Mouse (Mus musculus) lung, postnatal 14 days (tissue): ENCODE results near the gene Slc9a9.
"Not testable (repeated sequence)": the region's sequence is repeated elsewhere in the genome, so short reads cannot be mapped to it uniquely, and the experiment has no call there.

Experiments
- DNase-seq: peaks from one replicate; pipeline ENCODE4 v3.0.0; 2021

Slc9a9 gene

DNA sequence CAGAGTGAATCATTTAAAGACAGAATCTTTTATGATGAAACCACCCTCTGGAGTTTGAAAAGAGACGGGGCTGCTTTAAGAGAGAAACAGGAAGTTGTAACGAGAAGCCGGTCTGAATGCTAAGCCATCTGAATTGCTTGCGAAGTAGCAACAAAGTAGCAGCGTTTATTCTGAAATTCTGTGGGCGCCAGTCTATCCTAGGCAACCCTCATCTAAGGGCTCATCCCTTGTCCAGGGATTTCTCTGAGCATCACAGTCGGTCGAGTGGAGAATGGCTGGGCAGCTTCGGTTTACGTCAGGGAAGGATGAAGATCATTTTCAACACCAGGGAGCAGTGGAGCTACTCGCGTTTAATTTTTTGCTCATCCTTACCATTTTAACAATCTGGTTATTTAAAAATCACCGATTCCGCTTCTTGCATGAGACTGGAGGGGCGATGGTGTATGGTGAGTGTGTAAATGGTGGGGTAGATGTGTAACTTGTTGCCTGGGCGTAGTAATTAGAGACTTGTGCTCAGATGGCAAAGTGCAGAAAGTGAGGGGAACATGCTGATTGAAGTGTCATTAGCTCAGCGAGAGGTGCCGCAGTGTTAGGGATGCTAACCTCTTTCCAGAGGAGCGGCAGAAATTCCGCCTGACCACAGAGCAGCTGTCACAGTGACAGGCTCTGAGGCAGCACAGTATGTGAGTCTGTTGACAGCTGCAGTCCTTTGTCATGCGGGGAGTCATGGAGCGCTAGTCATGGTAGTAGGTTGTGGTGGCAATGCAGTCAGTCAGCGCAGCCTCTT is at the start of gene Slc9a9:
Gene Slc9a9 (plus strand): TSS at position 119 of the 787 bp plus-strand sequence.
- peak; percentile 6 for DNase-seq

DNA sequence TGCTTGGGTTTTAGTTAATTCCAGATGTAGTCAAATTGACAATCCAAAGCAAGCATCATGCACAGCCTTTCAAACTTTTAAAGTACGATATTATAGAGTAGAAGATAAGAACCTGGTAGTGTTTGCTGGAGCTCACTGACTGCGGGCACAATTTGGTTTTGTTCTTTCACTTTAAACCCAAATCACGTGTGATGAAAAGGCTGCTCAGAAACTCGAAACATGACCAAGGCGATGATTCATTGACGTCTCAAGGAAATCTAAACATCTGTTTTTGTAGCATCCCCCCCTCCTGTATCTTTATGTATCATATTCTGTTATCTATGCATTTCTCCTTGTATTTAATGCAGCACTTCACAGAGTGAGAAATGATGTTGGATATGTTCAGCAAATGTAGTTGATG is 49.4 kb upstream of the Slc9a9 start:
- no peak for DNase-seq

DNA sequence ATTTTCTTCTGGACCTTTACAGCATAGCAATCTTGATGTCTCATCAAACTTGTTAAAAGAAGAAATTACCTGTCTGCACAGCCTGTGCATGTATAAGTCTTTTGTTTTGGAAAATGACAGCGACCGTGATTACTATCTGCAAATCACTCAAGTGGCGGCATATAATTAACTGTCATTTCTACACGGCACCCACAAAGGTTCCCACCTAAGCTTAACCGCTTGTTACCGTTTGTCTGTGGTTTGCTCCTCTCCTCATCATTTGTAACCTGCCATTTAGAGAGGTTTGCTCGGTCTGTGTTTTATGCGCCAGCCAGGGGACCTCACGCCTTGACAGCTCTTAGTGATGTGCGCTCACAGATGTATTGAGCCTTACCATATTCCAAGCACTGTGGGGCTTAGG is 48.9 kb upstream of the Slc9a9 start:
- no peak for DNase-seq

DNA sequence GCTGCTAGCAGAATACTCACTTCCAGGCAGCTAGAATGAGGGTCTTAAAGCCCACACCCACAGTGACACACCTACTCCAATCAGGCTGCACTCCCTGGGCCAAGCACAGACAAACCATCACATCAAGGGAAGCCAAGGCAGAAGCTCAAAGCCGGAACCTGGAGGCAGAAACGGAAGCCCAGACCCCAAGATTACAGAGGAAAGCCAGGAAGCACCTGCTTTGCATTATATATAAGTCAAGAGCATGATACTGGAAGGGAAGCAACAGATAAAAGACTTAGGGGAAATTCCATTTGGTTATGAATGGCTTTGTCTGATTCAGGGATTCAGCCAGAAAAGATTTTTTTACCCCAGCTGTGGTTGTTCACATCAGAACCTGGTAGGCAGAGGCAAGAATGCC is 47.8 kb upstream of the Slc9a9 start:
- DNase-seq, result no peak

DNA sequence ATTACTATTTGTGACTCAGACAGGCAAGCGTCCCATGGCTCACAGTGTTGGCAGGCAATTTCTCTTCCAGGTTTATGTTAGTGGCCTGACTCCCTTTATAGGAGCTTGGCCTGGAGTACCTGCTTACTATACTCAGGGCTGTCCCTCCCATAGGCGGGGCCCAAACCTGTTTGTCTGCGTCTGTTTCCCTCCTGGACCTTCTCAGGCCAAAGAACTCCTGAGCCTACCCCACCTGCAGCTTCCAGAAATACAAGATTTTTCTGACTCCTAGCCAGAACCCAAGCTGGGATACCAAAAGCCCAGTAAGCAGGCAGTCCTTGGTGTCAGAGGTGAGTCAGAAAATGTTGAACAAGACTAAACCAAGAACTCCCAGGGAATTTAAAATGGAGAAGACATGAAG is 43.0 kb upstream of the Slc9a9 start:
- no peak for DNase-seq

DNA sequence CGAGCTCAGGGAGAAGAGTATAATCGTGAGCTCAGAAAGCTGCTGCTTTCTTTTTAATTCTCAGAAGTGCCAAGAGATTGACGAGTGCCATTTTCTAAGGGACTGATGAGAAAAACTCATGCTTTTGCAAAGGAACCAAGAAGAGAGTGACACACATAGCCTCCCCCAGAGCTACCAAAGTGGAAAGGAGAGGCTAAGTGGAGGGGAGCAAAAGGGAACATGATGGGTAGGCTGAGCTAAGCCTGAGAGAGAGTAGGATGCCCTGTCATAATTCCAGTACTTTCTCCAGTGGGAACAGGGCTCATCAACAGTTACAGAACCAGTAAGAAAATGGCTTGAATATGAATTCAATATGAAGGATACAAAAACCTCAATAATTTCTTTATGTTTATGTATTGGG is 40.8 kb upstream of the Slc9a9 start:
- no peak for DNase-seq

DNA sequence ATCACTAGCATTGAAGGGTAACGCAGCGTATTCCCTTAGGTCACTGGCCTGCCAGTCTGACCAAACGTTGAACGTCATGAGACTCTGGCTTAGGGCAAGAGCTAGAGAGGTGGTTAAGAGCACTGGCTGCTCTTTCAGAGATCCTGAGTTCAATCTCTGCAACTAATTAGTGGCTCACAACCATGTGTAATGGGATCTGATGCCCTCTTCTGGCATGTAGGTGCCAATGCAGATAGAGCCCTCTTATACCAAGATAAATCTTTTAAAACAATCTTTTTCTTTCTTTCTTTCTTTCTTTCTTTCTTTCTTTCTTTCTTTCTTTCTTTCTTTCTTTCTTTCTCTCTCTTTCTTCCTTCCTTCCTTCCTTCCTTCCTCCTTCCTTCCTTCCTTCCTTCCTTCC is 35.4 kb upstream of the Slc9a9 start:
- not testable (repeated sequence) for DNase-seq

DNA sequence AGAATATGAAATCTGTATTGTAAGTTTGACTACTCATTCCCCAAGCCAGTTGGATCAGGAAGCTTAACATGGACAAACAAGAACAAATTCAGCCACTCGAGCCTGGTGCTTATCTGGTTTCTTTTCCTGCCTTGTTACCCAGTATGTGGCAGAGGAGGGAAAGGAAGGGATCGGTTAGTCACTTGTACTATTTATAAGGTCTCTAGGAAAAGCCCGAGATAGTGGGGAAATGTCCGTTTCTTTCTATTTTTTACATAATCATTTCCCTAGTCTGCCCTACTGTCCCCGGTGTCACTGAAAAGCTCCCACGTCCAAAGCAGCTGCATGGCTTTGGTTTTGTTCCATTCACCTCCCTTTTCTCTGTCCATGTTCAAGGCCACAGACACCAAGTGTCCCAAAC is 24.1 kb upstream of the Slc9a9 start:
- no peak for DNase-seq

DNA sequence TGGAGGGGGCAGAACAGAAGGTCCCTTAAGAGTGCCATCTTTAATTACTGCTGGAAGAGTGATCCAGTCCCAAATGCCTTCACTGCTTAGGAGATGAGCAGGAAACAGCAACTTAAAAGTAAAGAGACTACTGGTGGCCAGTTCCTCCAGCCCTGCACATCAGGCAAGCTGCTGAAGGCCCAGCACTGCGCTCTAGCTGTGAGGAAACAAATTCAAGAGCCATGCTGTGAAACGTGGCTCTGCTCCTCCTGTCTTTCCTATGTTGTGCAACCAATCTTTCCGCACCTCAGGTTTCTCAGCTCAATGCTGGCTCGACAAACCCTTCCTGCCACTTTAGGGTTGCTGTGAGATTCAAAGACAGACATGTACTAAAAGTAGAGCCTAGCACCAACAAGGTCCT is 22.3 kb upstream of the Slc9a9 start:
- no peak for DNase-seq

DNA sequence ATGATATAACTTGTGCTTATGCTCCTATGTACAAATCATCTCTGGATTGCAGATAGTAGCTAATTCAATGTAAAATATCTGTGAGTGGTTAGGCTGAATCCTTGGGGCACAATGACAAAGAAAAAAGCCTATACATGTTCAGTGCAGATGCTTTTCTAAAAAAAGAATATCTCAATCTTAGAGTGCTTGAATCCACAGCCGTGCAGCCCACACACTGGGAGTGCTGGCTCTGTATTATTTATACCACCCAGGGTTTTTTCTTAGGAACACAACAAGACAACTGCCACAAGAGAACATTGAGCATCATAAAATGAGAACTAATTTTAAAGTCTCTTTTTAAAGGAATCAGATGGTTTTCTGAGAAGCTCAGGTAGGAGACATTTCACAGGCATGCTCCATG is 19.7 kb upstream of the Slc9a9 start:
- no peak for DNase-seq

DNA sequence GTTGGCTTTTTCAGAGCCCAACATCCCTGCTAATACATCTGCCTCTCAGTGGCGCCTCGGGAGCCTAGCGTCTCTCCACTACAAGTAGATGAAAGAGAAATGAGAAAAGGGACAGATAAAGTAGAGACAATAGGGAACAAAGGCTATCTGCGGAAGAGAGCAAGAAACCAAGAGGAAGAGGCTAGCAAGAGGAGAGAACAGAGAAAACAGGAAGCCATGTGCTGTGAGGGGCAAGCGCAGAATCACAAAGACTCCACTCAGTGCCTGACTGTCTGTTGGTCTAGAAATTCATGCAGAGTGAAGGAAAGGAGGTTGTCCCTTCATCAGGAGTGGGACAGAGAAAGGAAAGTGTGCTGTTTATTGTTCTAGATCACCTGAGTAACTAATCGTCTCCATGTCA is 16.5 kb upstream of the Slc9a9 start:
- no peak for DNase-seq

DNA sequence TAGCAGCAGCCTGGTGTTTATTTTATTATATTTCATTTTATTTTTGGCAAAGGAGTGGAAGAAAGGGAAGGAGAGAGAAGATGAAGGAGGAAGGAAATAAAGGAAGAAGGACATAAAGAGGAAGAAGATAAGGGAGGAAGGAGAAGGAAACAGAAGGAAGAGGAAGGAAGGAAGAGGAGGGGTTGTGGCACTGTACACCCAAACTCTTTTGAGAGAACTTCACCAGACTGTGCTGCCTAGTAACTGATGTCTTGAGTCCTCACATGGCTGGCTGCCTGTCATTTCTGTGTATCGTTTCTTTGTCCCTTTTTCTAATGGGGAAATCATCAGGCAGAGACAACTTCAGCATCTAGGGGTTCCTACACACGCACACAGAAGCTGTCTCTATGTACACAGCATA is 15.9 kb upstream of the Slc9a9 start:
- no peak for DNase-seq

DNA sequence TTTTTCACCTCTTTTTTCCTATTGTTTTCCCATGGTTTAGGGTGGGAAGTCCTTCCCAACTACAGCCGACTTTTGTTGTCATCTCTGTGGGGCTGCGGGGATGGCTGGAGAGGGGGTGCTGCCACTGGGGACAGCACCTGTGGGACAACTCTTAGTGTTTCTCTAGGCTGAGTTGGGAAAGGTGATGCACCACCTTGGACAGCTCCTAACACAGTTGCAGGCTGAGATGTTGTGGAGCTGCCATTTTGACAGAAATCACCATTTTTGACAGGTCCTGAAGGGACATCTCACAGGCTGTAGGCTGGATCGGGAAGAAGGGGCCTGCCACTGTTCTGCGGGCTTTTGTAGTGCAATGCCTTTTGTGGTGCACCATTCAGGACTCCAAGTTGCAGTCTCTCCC is 13.4 kb upstream of the Slc9a9 start:
- no peak for DNase-seq

DNA sequence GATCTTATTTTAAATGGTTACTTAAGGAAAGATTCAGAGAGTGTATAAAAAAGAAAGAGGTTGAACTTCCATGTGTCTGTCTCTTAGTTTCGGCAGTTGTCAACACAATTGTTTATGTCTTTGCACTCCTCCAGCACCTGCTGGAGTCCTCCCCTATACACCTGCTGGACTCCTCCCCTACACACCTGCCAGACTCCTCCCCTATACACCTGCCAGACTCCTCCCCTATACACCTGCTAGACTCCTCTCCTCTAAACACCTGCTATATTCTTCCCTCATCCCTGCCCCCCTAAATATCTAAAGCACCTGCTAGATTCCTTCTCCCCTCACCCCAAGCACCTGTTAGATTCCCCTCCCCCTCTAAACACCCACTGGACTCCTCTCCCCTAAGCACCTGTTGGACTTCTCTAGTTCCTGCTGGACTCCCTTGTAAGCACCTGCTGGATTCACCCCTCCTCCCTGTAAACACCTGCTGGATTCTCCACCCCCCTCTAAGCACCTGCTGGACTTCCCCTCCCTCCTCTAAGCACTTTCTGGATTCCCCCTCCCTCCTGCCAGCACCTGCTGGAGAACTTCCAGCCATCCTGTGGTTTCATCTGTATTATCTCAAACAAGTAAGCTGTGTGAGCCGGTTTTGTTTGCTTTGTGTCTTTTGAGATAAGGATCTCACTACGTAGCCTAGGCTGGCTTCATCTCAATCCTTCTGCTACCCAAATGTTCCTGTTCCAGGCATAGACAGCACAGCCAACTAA is 10.1 kb upstream of the Slc9a9 start:
- DNase-seq, result no peak

DNA sequence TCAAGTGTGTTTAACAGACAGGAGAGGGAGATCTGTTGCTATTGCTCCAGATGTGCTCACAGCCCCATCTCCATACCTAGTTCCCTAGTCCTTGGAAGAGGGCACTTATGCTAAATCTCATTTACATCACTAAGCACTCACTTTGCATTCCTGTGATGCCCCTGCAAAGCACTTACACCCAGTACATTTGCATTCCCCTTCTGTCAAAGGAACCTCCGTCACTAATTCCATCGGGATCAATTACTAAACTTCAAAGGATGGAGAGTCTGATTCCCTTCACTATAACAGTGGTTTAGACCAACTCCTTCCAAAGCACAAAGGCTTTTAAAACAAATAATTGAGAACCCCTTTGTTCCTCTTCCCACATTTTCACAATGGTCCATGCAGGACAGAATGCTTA is 7.9 kb upstream of the Slc9a9 start:
- no peak for DNase-seq

DNA sequence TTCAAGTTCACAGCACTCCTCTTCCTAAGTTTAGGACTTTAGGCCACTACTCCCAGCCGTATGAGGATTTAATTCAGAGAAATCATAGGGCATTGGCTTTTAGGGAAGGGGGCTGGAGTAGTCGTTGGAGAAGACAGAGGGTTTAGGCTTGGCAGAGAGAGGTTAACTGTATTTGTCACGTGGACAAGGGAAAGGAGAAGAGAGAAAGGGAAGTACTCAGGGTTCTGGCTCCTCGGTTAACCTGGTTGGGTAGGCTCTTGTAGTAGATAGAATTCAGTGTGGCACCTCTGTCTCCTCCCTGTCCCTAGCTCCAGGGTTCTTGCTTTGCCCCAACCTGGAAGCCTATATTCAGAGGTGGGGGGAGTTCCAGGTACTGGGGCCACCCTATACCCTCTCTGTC is 4.5 kb upstream of the Slc9a9 start:
- no peak for DNase-seq

DNA sequence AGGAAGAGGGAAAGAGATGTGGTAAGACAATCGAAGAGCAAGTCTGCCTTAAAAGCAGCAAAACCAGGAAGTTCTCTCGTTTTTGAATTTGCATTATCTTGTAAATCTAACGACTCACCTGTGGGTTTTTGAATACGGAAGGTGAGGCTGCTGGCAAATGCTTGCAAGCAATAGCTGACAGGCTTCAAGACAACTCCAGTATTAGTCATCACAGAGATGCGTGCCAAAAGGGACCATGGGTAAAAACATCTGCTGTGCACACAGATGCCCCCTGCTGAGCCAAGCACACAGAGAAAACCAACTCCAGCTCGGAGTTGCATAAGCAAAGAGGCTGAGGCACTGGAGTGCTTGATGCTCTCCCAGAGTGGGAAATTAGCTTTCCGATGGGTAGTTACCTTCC is 1.1 kb upstream of the Slc9a9 start:
- DNase-seq, result peak; percentile 12

DNA sequence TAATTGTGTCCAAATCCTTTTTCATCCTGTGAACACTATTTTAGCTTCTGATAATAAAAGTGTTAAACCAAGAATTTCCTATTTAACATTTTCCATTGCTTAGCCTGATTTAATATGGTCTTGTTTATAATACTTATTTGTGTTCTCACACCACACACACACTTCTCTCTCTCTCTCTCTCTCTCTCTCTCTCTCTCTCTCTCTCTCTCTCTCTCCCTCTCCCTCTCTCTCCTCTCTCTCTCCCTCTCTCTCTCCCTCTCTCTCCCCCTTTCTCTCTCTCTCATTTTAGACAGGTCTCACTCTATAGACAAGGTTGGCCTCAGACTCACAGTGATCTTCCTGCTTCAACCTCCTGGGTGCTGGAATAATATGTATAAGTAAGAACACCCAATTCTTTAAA is 995 bp downstream of the Slc9a9 start:
- no peak for DNase-seq

DNA sequence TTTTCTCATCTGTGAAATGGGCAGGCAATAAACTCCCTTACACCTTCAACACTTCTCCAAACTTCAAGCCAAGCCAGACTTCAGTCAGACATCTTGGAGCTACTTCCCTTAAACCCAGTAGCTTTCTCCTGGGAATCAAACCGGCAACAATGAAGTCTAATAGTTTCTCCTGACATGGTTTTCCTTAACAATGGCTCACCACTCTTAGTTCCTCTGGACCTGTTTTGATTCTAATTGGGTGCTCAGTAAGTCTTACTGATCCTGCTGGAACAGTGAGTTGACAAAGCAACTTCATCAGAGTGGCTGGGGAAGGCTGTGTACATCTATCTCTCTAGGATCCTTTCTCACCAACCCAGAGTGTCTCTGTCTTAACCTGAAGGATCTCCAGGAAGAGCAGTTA is 5.0 kb downstream of the Slc9a9 start:
- DNase-seq, result no peak

DNA sequence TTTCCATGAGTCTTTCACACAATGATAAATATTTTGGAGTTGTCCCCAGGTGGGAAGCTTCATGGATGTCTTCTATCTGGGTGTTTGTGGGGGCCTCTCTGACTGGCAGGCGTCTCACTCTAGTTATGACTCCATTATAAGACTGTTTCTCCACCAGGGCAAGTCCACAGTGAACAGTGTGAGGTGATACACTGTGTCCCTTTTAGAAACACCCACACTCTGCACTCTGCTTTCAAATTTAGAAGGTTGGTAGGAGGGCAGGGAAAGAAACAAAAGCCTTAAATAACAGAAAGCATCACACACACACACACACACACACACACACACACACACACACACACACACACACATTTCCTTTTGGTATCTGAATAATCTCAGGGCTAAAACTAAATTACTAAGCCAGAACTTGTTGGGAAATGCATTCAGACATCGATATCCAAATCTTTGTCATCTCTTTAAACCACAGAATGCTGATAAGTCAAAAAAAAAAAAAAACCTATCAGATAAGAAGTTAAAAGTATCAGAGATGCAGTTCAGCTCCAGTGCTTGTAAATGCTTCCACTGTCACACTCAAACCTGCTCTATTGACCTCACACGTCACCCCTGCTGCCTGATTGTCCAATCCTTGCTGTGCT is 8.4 kb downstream of the Slc9a9 start:
- DNase-seq, result no peak

DNA sequence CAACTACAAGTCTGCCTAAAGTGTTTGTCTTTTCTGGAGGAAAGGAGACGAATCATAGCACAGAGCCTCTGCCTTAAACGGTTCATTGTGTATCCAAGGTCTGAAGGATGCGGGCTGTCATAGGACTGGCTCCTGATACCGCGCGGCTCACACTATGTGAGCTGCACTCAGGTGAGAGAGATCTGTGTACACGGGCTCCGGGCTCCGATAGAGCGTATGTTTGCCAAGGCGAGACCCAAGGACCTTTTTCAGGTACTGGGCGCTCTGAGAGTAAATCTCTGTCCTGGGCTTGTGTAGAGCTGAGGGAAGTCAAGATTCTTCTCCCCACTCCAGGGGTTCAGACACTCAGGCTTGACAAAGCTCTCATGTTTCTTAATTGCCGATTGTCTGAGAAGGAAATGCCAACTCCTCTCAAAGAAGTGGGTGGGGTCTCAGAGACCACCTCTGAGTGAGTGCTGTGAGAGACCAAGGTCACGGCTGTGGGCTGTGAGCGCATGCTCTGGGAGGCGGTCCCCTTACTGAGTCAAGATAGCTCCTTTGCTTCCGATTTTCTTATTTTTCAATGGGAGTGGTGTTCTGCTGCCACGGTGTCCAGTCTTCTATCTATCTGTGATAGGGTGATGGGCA is 10.9 kb downstream of the Slc9a9 start:
- no peak for DNase-seq

DNA sequence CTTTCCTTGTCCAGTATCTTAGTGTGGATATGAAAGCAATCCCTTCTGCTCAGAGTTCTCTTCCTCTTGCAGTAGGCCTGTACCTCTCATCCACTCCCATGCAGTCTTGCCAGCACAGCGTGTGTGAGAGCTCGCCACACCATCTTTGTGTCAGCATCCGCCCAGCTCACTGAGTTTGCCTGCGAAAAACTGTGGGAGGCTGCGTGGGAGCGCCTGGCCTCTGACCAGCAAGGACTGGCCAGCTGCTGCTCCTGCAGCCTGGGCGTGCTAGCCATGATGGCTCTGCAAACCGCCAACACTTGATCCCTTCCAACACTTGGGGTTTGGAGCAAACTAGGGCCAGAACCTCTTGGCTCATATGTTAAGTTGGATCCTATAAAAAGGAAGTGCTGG is 11.4 kb downstream of the Slc9a9 start:
- peak; percentile 22 for DNase-seq

DNA sequence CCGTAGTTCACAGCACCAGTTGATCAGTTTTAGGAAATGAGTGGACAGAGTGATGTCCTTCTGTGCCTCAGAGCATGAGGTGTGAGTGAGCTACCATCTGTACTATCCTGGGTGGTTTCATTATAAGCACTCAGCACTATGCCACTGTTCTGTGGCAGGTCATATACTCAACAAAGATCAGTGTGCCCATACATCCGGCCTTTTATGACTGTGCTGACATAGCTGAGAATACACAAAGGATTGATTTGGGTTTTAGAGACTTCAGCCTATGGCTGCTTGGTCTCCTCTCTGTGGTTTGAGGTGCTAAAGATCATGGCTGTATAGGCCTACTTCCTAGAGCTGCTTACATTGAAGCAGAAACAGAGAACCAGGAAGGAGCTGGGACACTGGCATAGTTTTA is 12.6 kb downstream of the Slc9a9 start:
- no peak for DNase-seq

DNA sequence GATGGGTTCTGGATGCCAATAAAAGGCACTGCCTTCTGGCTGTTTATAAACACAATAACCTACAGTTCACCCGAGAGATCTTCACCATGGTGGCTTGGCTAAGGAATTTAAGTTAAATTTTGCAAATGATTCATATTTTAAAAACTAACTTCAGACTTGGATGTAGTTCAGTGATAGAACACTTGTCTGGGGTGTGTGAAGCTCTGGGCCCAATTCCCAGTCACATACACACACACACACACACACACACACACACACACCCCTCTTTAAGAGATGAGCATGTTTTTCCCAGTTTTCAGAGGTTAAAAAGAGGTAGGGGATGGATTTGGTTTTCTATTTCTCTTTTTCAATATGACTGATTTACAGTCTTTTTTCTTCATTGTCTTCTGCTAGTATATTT is 15.9 kb downstream of the Slc9a9 start:
- no peak for DNase-seq
